Mouse (Mus musculus) layer of hippocampus, adult 9-11 months (tissue): ENCODE measurements around the gene Trim9.

Source experiments
- DNase-seq: peaks from one replicate; pipeline ENCODE4 v3.0.0; 2022

The Trim9 gene

DNA sequence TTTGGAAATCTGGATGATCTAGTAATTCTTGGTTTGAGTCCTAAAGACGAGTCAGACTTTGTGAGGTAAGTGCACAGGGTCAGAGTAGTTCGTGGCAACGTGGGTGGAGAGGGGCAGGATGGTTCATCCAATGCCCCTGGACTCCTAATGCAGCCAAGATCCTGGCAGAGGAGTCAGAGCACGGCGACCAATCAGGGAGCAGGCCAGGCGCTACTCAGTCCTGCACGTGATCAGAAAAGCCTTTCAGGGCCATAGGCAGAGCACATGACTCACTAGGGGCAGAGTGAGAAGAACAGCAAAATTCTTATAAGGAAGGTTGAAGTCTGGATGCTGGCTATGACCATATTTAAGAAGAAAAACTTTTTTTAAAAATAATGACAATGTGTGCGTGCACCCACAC lies 143.0 kb downstream of the Trim9 start:
- DNase-seq: no peak

DNA sequence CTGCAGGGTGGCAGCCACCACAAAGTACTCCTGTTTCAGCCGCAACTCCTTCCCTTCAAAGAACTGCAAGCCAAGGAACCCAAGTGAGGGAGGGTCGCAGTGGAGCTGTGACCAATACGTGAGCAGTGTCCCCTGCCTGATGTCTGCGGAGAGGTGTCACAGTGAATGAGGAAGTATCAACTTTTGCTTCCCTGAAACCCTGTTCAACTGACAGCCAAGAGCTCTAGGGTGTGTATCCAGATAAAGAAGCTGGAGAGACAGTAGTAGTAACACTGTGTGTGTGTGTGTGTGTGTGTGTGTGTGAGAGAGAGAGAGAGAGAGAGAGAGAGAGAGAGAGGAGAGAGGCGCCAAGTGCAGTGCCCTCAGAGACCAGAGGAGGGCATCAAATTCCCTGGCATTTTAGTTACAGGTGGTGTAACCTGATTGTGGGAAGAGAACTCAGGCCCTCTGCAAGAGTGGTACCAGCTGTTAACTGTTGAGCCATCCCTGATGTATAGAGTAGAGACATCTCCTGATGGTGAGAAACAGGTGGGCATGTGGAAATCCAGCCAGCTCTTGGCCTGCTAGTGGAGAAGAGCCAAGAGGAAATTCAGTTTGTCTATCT lies 145.4 kb downstream of the Trim9 start:
- no peak for DNase-seq

DNA sequence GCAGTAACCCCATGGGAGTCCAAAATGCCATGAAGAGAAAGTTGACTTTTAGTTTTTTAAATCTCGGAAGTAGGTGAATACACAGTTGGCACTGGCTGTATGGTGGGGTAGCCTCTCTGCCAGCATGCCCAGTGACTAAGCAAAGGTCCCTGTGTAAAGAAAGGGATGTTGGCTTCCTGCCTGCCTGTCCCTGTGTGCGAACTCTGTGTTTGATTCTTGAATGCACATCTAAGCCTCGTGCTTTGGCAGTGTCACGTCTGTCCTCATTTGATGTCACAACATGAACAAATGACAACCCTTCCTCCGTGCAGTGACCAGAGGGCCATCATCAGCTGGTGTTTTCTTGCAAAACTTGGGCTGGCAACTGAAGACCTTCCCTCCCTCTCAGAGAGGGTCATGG lies 151.1 kb downstream of the Trim9 start:
- DNase-seq: no peak

DNA sequence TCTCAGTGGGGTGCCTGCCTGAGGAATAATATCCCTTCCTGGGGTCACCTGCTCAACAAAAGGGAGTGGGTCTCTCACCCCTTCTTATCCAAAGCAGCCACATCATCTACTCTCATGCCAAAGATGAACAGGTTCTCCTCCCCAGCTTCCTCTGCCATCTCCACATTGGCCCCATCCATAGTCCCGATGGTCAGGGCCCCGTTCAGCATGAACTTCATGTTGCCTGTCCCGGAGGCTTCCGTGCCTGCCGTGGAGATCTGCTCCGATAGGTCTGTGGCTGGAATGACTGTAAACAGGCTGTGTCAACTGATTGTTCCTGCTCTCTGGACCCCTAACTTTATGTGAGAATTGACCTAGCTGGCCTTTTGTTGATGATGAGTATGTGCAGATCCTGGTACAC lies 152.0 kb downstream of the Trim9 start:
- DNase-seq: no peak
